Mouse (Mus musculus) midbrain, embryonic 11.5 days (tissue): ENCODE measurements around the gene Akap5. TPM values are rescaled to one million over a fixed set of nuclear protein-coding genes. Genes with fewer than 3 reads are reported as not detected.

Experiments
- ATAC-seq: fragments of 200-750 bp; cut with Nextera tagmentation; 2 replicates; pipeline ENCODE4 v1.8.0; 2017; ENCODE audit warnings: moderate TSS enrichment, moderate library complexity; ENCODE audit not compliant: low FRiP score
- DNase-seq: peaks from one replicate; pipeline ENCODE4 v3.0.0; 2015; ENCODE audit warnings: low spot score; ENCODE audit errors: missing footprints
- H3K27ac ChIP-seq: fragments of 300-500 bp; sonication (generic); 2 replicates; pipeline ENCODE4 v1.5.1; 2014; ENCODE audit warnings: low read depth, low read length
- H3K27me3 ChIP-seq: fragments of 300-500 bp; sonication (generic); 2 replicates; pipeline ENCODE4 v1.6.1; 2014; ENCODE audit warnings: mild to moderate bottlenecking, low read length, moderate library complexity, mixed read lengths; ENCODE audit not compliant: control insufficient read depth, insufficient read depth
- H3K36me3 ChIP-seq: fragments of 300-500 bp; sonication (generic); 2 replicates; pipeline ENCODE4 v1.6.1; 2014; ENCODE audit warnings: mild to moderate bottlenecking, low read length, moderate library complexity, mixed read lengths; ENCODE audit not compliant: control insufficient read depth, insufficient read depth
- H3K4me1 ChIP-seq: fragments of 300-500 bp; sonication (generic); 2 replicates; pipeline ENCODE4 v1.6.1; 2014; ENCODE audit warnings: low read length; ENCODE audit not compliant: control insufficient read depth, insufficient read depth
- H3K4me2 ChIP-seq: fragments of 300-500 bp; sonication (generic); 2 replicates; pipeline ENCODE4 v1.6.1; 2014; ENCODE audit warnings: mild to moderate bottlenecking, moderate library complexity
- H3K4me3 ChIP-seq: fragments of 300-500 bp; sonication (generic); 2 replicates; pipeline ENCODE4 v1.5.1; 2014; ENCODE audit warnings: low read depth, low read length
- H3K9ac ChIP-seq: fragments of 300-500 bp; sonication (generic); 2 replicates; pipeline ENCODE4 v1.6.1; 2014; ENCODE audit warnings: low read length
- H3K9me3 ChIP-seq: fragments of 300-500 bp; sonication (generic); 2 replicates; pipeline ENCODE4 v1.6.1; 2016; ENCODE audit warnings: low read length; ENCODE audit not compliant: control insufficient read depth
- WGBS: fragments of 180-500 bp; shearing (Covaris S2); extraction: QIAGEN DNeasy Blood & Tissue Kit; methylation state at CpG from one replicate; pipeline ENCODE4 v1.1.7; 2014; 5-methylcytosine and 5-hydroxymethylcytosine counted together
- polyA plus RNA-seq: library from polyadenylated mRNA; unstranded; fragments of >200 nt; fragmentation: Nextera tagmentation; extraction: Ambion mirVana; gene quantifications from 2 replicates; pipeline ENCODE4 v1.2.1, GENCODE M21; 2014

The Akap5 gene
- polyA plus RNA-seq, 1 experiment from 2014 or later, result 4.1 TPM

DNA sequence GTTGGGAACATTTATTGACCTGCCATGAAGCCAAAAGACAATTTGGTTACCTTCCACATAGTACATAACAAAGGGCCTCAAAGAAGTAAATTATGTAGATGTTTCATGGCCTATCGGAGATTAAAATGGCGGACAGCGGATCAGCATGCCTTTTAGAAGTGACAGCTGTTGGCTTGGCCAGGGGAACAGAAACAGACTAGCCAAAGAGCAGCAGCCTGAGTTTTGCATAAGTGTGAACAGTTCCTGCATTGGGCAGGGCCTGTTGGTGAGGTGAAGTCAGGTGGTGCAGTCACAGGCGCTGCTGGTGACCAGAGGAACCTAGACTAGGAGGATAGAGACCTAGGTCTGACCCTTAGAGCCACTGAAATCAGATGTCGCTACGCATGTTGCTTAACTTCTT is 52.4 kb downstream of the Akap5 start:
- no peak overlapping the region for H3K9ac ChIP-seq
- no peak; the same call in 1 of the 2 replicates for ATAC-seq
- H3K27me3 ChIP-seq, result no peaks in the 10 kb centered on the region
- no peak overlapping the region for H3K4me2 ChIP-seq
- H3K9me3 ChIP-seq, result no peaks in the 10 kb centered on the region
- 92% methylated on average over 6 of the region's 6 CpGs for WGBS
- no peaks in the 10 kb centered on the region for H3K36me3 ChIP-seq
- H3K4me3 ChIP-seq, result no peak overlapping the region
- H3K4me1 ChIP-seq, result peaks cover 6% of the 10 kb centered on the region
- no peak for DNase-seq
- H3K27ac ChIP-seq, result no peak overlapping the region

DNA sequence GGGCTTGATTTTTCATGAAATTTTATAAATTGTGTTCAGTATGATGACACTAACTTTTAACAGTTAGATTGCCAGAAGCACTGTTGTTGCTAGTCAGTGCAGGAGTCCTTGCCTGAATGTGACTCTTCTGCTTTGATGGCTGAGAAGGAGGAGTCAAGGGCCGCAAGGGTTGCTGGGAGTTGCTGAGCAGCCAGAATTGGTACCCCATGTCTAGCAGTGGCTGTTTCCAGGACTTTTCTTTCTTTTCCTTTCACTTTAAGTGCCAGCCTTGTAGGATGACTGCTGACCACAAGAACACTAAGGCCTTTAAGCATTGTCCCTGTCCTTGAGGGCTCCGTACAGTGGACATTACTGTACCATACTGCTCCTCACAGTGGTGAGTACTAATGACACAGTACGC is 53.0 kb downstream of the Akap5 start:
- DNase-seq (no peak), ATAC-seq (no peak)
- H3K9me3 ChIP-seq, result no peaks in the 10 kb centered on the region
- H3K27me3 ChIP-seq, result no peaks in the 10 kb centered on the region
- H3K4me1 ChIP-seq, result no peaks in the 10 kb centered on the region; the same call in none of the 2 replicates
- no peak overlapping the region for H3K4me2 ChIP-seq
- H3K27ac ChIP-seq, result no peak overlapping the region
- no peak overlapping the region for H3K4me3 ChIP-seq
- H3K36me3 ChIP-seq, result no peaks in the 10 kb centered on the region
- no peak overlapping the region for H3K9ac ChIP-seq
- 92% methylated on average over 3 of the region's 3 CpGs for WGBS

DNA sequence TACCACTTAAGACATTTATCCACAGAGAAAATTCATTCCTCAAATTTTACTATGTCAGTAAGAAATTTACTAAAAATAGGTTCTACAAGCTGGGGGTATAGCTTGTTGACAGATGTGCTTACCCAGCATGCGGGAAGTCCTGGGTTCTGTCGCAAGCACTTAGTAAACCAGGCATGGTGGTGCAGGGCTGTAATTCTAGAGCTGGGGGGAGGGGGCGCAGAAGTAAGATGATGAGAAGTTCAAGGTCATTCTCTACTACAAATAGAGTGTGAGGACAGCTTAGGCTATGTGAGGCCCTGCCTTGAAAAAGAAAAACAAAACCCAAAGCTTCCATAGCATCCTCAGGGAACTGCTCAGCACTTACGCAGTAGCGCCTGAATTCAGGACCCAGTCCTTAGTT is 53.9 kb downstream of the Akap5 start:
- Histone ChIP-seq H3K27me3 (no peaks in the 10 kb centered on the region), H3K27ac (no peak overlapping the region), H3K9me3 (no peaks in the 10 kb centered on the region), H3K9ac (no peak overlapping the region), H3K4me2 (no peak overlapping the region), H3K4me1 (no peaks in the 10 kb centered on the region), H3K36me3 (no peaks in the 10 kb centered on the region), H3K4me3 (no peak overlapping the region)
- WGBS, result 88% methylated on average over 5 of the region's 5 CpGs
- DNase-seq (no peak), ATAC-seq (no peak)

DNA sequence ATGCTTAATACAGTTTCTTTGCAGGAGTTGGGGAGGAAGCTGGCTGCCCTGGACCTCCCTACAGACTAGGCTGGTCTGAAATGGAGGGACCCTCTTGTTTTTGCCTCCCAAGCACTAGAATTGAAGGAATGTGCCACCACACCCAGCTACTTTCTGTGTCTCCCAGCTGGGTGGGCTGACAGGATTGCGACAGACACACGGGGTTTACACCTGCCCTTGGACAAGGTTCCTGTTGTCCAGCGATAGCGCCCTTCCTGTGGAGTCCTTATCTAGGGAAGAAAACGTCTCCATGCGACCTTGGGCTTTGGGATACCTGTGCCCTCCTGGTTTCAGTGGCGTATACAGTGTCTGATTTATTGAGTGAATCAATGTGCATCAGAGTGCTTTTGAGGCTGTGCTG is 55.5 kb downstream of the Akap5 start:
- Histone ChIP-seq H3K4me2 (no peak overlapping the region), H3K27me3 (no peaks in the 10 kb centered on the region), H3K36me3 (peaks cover under 1% of the 10 kb centered on the region; the same call in 1 of the 2 replicates), H3K4me1 (no peaks in the 10 kb centered on the region), H3K9me3 (no peaks in the 10 kb centered on the region), H3K27ac (no peak overlapping the region), H3K4me3 (no peak overlapping the region), H3K9ac (no peak overlapping the region)
- DNase-seq (no peak), ATAC-seq (no peak)
- WGBS, result 88% methylated on average over 7 of the region's 7 CpGs

Other genes with a start within 250 kb of the Akap5 start
- gene Esr2, start 147.6 kb upstream of the Akap5 start, polyA plus RNA-seq, result 0.07 and 0.21 TPM in 2 replicates
- not detected in 2 replicates for gene Tex21, start 78.1 kb upstream of the Akap5 start, polyA plus RNA-seq
- 62.9 and 63.9 TPM in 2 replicates for gene Mthfd1, start 69.6 kb upstream of the Akap5 start, polyA plus RNA-seq
- 20.9 and 23.4 TPM in 2 replicates for gene Zbtb25, start 44.7 kb downstream of the Akap5 start, polyA plus RNA-seq
- gene Zbtb1, start 45.4 kb downstream of the Akap5 start, polyA plus RNA-seq, result 7.6 and 7.8 TPM in 2 replicates
- 5.1 and 7.0 TPM in 2 replicates for gene Hspa2, start 79.3 kb downstream of the Akap5 start, polyA plus RNA-seq
- 0.39 and 0.51 TPM in 2 replicates for gene Ppp1r36, start 92.6 kb downstream of the Akap5 start, polyA plus RNA-seq
- gene Plekhg3, start 206.0 kb downstream of the Akap5 start, polyA plus RNA-seq, result 0.62 and 1.3 TPM in 2 replicates